Mouse (Mus musculus): ENCODE data around the gene Sstr3.

Gene Sstr3

GRCm38 (mm10) chr15:78502437-78503132 lies 41.9 kb downstream of the Sstr3 start:
- DNase-seq, result no peak

- no peak for DNase-seq
These were observed 49.5 kb downstream of the Sstr3 start, which contains the start of gene Il2rb for GRCm38 (mm10) chr15:78494968-78495406. Gene Il2rb, minus strand, starts transcription at chr15:78495271.

- no peak for DNase-seq
These were observed 51.0 kb downstream of the Sstr3 start for GRCm38 (mm10) chr15:78493401-78494010.

GRCm38 (mm10) chr15:78491301-78491700 lies 53.2 kb downstream of the Sstr3 start:
- no peak for DNase-seq

GRCm38 (mm10) chr15:78489906-78490305 lies 54.6 kb downstream of the Sstr3 start:
- DNase-seq, result no peak

- no peak for DNase-seq
These were observed 55.2 kb downstream of the Sstr3 start for GRCm38 (mm10) chr15:78489248-78489647.

- no peak for DNase-seq
These were observed 57.4 kb downstream of the Sstr3 start for GRCm38 (mm10) chr15:78487066-78487465.

Measured in right cerebral cortex, postnatal 25 days (tissue).